Mouse (Mus musculus): ENCODE results near the gene Arhgef28. TPM values are rescaled to one million over a fixed set of nuclear protein-coding genes. Genes with fewer than 3 reads are reported as not detected.

Arhgef28 gene
- polyA plus RNA-seq, 1 experiment, result 3.3 TPM

GRCm38 (mm10) chr13:97937919-97938318 is 268.3 kb downstream of the Arhgef28 start:
- no peaks in the 10 kb centered on the region for H3K27me3 ChIP-seq (ENCODE audit: control insufficient read depth, insufficient read depth, low read length)
- WGBS, result 20% methylated on average over 7 of the region's 7 CpGs

GRCm38 (mm10) chr13:97928135-97928497 is 278.1 kb downstream of the Arhgef28 start:
- no peak overlapping the region for H3K4me3 ChIP-seq (ENCODE audit: low read depth, low read length)
- no peak overlapping the region for H3K27ac ChIP-seq (ENCODE audit: insufficient read depth, low read depth, low read length)
- 41% methylated on average over 8 of the region's 8 CpGs for WGBS

More at GRCm38 (mm10) chr13:97937919-97938318, 268.3 kb downstream of the Arhgef28 start:
- no peaks in the 10 kb centered on the region; the same call in 1 of the 2 replicates for H3K36me3 ChIP-seq (ENCODE audit: control insufficient read depth, insufficient read depth, low read length)
- TF ChIP-seq CTCF (IDR thresholded peaks at IDR 0.05; ENCODE audit: extremely low read depth, insufficient read length, insufficient replicate concordance, low read depth, low read length), result no peak
- no peak for TF ChIP-seq POLR2A (IDR thresholded peaks at IDR 0.05; ENCODE audit: low read depth, low read length)
- peaks cover 9% of the 10 kb centered on the region; the same call in 1 of the 2 replicates for H3K4me1 ChIP-seq (ENCODE audit: control insufficient read depth, insufficient read depth, insufficient read length, low read length)
- no peak overlapping the region for H3K27ac ChIP-seq (ENCODE audit: insufficient read depth, low read depth, low read length)
- no peak overlapping the region for H3K4me3 ChIP-seq (ENCODE audit: low read depth, low read length)

GRCm38 (mm10) chr13:97927376-97928134 is 278.7 kb downstream of the Arhgef28 start:
- H3K27me3 ChIP-seq (ENCODE audit: control insufficient read depth, insufficient read depth, low read length), result no peaks in the 10 kb centered on the region
- no peaks in the 10 kb centered on the region; the same call in 1 of the 2 replicates for H3K36me3 ChIP-seq (ENCODE audit: control insufficient read depth, insufficient read depth, low read length)
- H3K27ac ChIP-seq (ENCODE audit: insufficient read depth, low read depth, low read length), result no peak overlapping the region
- TF ChIP-seq POLR2A (IDR thresholded peaks at IDR 0.05; ENCODE audit: low read depth, low read length) (no peak), CTCF (IDR thresholded peaks at IDR 0.05; ENCODE audit: extremely low read depth, insufficient read length, insufficient replicate concordance, low read depth, low read length) (no peak)
- WGBS, result 69% methylated on average over 14 of the region's 14 CpGs
- no peak overlapping the region for H3K4me3 ChIP-seq (ENCODE audit: low read depth, low read length)
- H3K4me1 ChIP-seq (ENCODE audit: control insufficient read depth, insufficient read depth, insufficient read length, low read length), result no peaks in the 10 kb centered on the region

More at GRCm38 (mm10) chr13:97928135-97928497, 278.1 kb downstream of the Arhgef28 start:
- H3K4me1 ChIP-seq (ENCODE audit: control insufficient read depth, insufficient read depth, insufficient read length, low read length), result no peaks in the 10 kb centered on the region
- TF ChIP-seq CTCF (IDR thresholded peaks at IDR 0.05; ENCODE audit: extremely low read depth, insufficient read length, insufficient replicate concordance, low read depth, low read length) (no peak), POLR2A (IDR thresholded peaks at IDR 0.05; ENCODE audit: low read depth, low read length) (no peak)
- H3K27me3 ChIP-seq (ENCODE audit: control insufficient read depth, insufficient read depth, low read length), result no peaks in the 10 kb centered on the region
- H3K36me3 ChIP-seq (ENCODE audit: control insufficient read depth, insufficient read depth, low read length), result no peaks in the 10 kb centered on the region; the same call in 1 of the 2 replicates

GRCm38 (mm10) chr13:97926371-97926770 is 279.9 kb downstream of the Arhgef28 start:
- H3K4me1 ChIP-seq (ENCODE audit: control insufficient read depth, insufficient read depth, insufficient read length, low read length), result no peaks in the 10 kb centered on the region
- H3K36me3 ChIP-seq (ENCODE audit: control insufficient read depth, insufficient read depth, low read length), result no peaks in the 10 kb centered on the region; the same call in 1 of the 2 replicates
- H3K27ac ChIP-seq (ENCODE audit: insufficient read depth, low read depth, low read length), result no peak overlapping the region
- H3K4me3 ChIP-seq (ENCODE audit: low read depth, low read length), result no peak overlapping the region
- 89% methylated on average over 10 of the region's 10 CpGs for WGBS
- TF ChIP-seq POLR2A (IDR thresholded peaks at IDR 0.05; ENCODE audit: low read depth, low read length) (no peak), CTCF (IDR thresholded peaks at IDR 0.05; ENCODE audit: extremely low read depth, insufficient read length, insufficient replicate concordance, low read depth, low read length) (no peak)
- no peaks in the 10 kb centered on the region for H3K27me3 ChIP-seq (ENCODE audit: control insufficient read depth, insufficient read depth, low read length)

GRCm38 (mm10) chr13:97923009-97923408 is 283.2 kb downstream of the Arhgef28 start:
- H3K27me3 ChIP-seq (ENCODE audit: control insufficient read depth, insufficient read depth, low read length), result no peaks in the 10 kb centered on the region
- H3K27ac ChIP-seq (ENCODE audit: insufficient read depth, low read depth, low read length), result no peak overlapping the region
- TF ChIP-seq CTCF (IDR thresholded peaks at IDR 0.05; ENCODE audit: extremely low read depth, insufficient read length, insufficient replicate concordance, low read depth, low read length), result no peak
- TF ChIP-seq POLR2A (IDR thresholded peaks at IDR 0.05; ENCODE audit: low read depth, low read length), result no peak
- no peaks in the 10 kb centered on the region for H3K4me1 ChIP-seq (ENCODE audit: control insufficient read depth, insufficient read depth, insufficient read length, low read length)
- no peaks in the 10 kb centered on the region for H3K36me3 ChIP-seq (ENCODE audit: control insufficient read depth, insufficient read depth, low read length)
- no peak overlapping the region for H3K4me3 ChIP-seq (ENCODE audit: low read depth, low read length)
- 90% methylated on average over 5 of the region's 5 CpGs for WGBS

GRCm38 (mm10) chr13:97919590-97919989 is 286.6 kb downstream of the Arhgef28 start:
- 0 out of 2 replicates have a peak, but pooled peaks cover 2% of the 10 kb centered on the region for H3K4me1 ChIP-seq (ENCODE audit: control insufficient read depth, insufficient read depth, insufficient read length, low read length)

GRCm38 (mm10) chr13:97918117-97918900 is 287.9 kb downstream of the Arhgef28 start:
- Histone ChIP-seq H3K4me3 (ENCODE audit: low read depth, low read length) (no peak overlapping the region), H3K27me3 (ENCODE audit: control insufficient read depth, insufficient read depth, low read length) (no peaks in the 10 kb centered on the region), H3K36me3 (ENCODE audit: control insufficient read depth, insufficient read depth, low read length) (no peaks in the 10 kb centered on the region), H3K27ac (ENCODE audit: insufficient read depth, low read depth, low read length) (no peak overlapping the region), H3K4me1 (ENCODE audit: control insufficient read depth, insufficient read depth, insufficient read length, low read length) (0 out of 2 replicates have a peak, but pooled peaks cover 2% of the 10 kb centered on the region)
- WGBS, result 82% methylated on average over 12 of the region's 12 CpGs
- TF ChIP-seq POLR2A (IDR thresholded peaks at IDR 0.05; ENCODE audit: low read depth, low read length), result no peak
- TF ChIP-seq CTCF (IDR thresholded peaks at IDR 0.05; ENCODE audit: extremely low read depth, insufficient read length, insufficient replicate concordance, low read depth, low read length), result no peak

More at GRCm38 (mm10) chr13:97919590-97919989, 286.6 kb downstream of the Arhgef28 start:
- Histone ChIP-seq H3K36me3 (ENCODE audit: control insufficient read depth, insufficient read depth, low read length) (no peaks in the 10 kb centered on the region), H3K27me3 (ENCODE audit: control insufficient read depth, insufficient read depth, low read length) (no peaks in the 10 kb centered on the region), H3K4me3 (ENCODE audit: low read depth, low read length) (no peak overlapping the region), H3K27ac (ENCODE audit: insufficient read depth, low read depth, low read length) (no peak overlapping the region)
- TF ChIP-seq POLR2A (IDR thresholded peaks at IDR 0.05; ENCODE audit: low read depth, low read length), result no peak
- TF ChIP-seq CTCF (IDR thresholded peaks at IDR 0.05; ENCODE audit: extremely low read depth, insufficient read length, insufficient replicate concordance, low read depth, low read length), result no peak
- 80% methylated on average over 8 of the region's 8 CpGs for WGBS
